Mouse (Mus musculus) midbrain, embryonic 14.5 days (tissue): ENCODE measurements at regions not wholly inside any gene's neighbourhood (a gene's known extent, or its start where the extent isn't known, plus 50 kb on each side); places are given as distances from the start of the nearest gene placed in this dataset.

Experiments
- ATAC-seq: fragments of 200-750 bp; cut with Nextera tagmentation; 2 replicates; pipeline ENCODE4 v1.8.0; 2017; ENCODE audit warnings: moderate number of reproducible peaks, moderate library complexity; ENCODE audit not compliant: low FRiP score, low TSS enrichment
- DNase-seq: peaks from one replicate; pipeline ENCODE4 v3.0.0-alpha.2; 2015
- H3K27ac ChIP-seq: fragments of 300-500 bp; sonication (generic); replicated peaks from 2 replicates; pipeline ENCODE4 v1.5.1; 2014; ENCODE audit warnings: mild to moderate bottlenecking, low read depth, low read length, moderate library complexity
- H3K27me3 ChIP-seq: fragments of 300-500 bp; sonication (generic); 2 replicates; pipeline ENCODE4 v1.6.1; 2014; ENCODE audit warnings: low read length, control low read depth, mixed read lengths; ENCODE audit not compliant: control insufficient read depth, insufficient read depth
- H3K36me3 ChIP-seq: fragments of 300-500 bp; sonication (generic); 2 replicates; pipeline ENCODE4 v1.6.1; 2014; ENCODE audit warnings: low read length, control low read depth; ENCODE audit not compliant: control insufficient read depth, insufficient read depth
- H3K4me1 ChIP-seq: fragments of 300-500 bp; sonication (generic); 2 replicates; pipeline ENCODE4 v1.6.1; 2014; ENCODE audit warnings: mild to moderate bottlenecking, antibody characterized with exemption, low read length, control low read depth; ENCODE audit not compliant: control insufficient read depth, insufficient read depth
- H3K4me2 ChIP-seq: fragments of 300-500 bp; sonication (generic); 2 replicates; pipeline ENCODE4 v1.6.1; 2014; ENCODE audit warnings: mild to moderate bottlenecking, low read length, moderate library complexity
- H3K4me3 ChIP-seq: fragments of 300-500 bp; sonication (generic); replicated peaks from 2 replicates; pipeline ENCODE4 v1.5.1; 2014; ENCODE audit warnings: low read depth, low read length
- H3K9ac ChIP-seq: fragments of 300-500 bp; sonication (generic); replicated peaks from 2 replicates; pipeline ENCODE4 v1.6.1; 2014; ENCODE audit warnings: mild to moderate bottlenecking, low read length, moderate library complexity
- H3K9me3 ChIP-seq: fragments of 300-500 bp; sonication (generic); 2 replicates; pipeline ENCODE4 v1.6.1; 2016; ENCODE audit warnings: low read length, control low read depth, mixed read lengths; ENCODE audit not compliant: control insufficient read depth
- WGBS: fragments of 180-500 bp; shearing (Covaris S2); extraction: QIAGEN DNeasy Blood & Tissue Kit; methylation state at CpG from one replicate; pipeline ENCODE4 v1.1.7; 2014; 5-methylcytosine and 5-hydroxymethylcytosine counted together

GRCm38 (mm10) chr15:59785981-59786380 is 230.4 kb downstream of the 4933412E24Rik start:
- ATAC-seq, result no peak
- no peak overlapping the region for H3K4me2 ChIP-seq
- no peak overlapping the region for H3K4me3 ChIP-seq
- H3K27me3 ChIP-seq, result no peaks in the 10 kb centered on the region
- 91% methylated on average over 5 of the region's 5 CpGs for WGBS
- H3K9me3 ChIP-seq, result no peaks in the 10 kb centered on the region
- no peak overlapping the region for H3K9ac ChIP-seq
- DNase-seq, result no peak
- peaks cover 9% of the 10 kb centered on the region; the same call in 1 of the 2 replicates for H3K4me1 ChIP-seq
- H3K27ac ChIP-seq, result no peak overlapping the region
- no peaks in the 10 kb centered on the region for H3K36me3 ChIP-seq

- peaks cover 9% of the 10 kb centered on the region; the same call in 1 of the 2 replicates for H3K4me1 ChIP-seq
- no peaks in the 10 kb centered on the region for H3K9me3 ChIP-seq
- no peaks in the 10 kb centered on the region for H3K36me3 ChIP-seq
- ATAC-seq (no peak), DNase-seq (peak; percentile 6)
- H3K27me3 ChIP-seq, result no peaks in the 10 kb centered on the region
- no peak overlapping the region for H3K27ac ChIP-seq
- peak overlapping the region; percentile 47; the same call in 1 of the 2 replicates for H3K4me2 ChIP-seq
- WGBS, result 54% methylated on average over 8 of the region's 8 CpGs
- no peak overlapping the region for H3K4me3 ChIP-seq
- no peak overlapping the region; the same call in 1 of the 2 replicates for H3K9ac ChIP-seq
Measured at GRCm38 (mm10) chr15:59784556-59784929, 231.9 kb downstream of the 4933412E24Rik start.

- Histone ChIP-seq H3K36me3 (no peaks in the 10 kb centered on the region), H3K4me3 (peak overlapping the region; percentile 12; the same call in 1 of the 2 replicates), H3K9ac (peak overlapping the region; percentile 26; the same call in 1 of the 2 replicates), H3K4me1 (peaks cover 9% of the 10 kb centered on the region; the same call in 1 of the 2 replicates), H3K27ac (peak overlapping the region; percentile 52), H3K27me3 (no peaks in the 10 kb centered on the region), H3K9me3 (no peaks in the 10 kb centered on the region), H3K4me2 (peak overlapping the region; percentile 47)
- 12% methylated on average over 22 of the region's 22 CpGs for whole genome bisulfite sequencing
- peak; percentile 54 for DNase-seq
- ATAC-seq, result 0 out of 2 replicates have a peak, but pooled peaks have one; percentile 44
Measured at GRCm38 (mm10) chr15:59783782-59784555, 232.4 kb downstream of the 4933412E24Rik start.

GRCm38 (mm10) chr15:59783393-59783781 is 233.0 kb downstream of the 4933412E24Rik start:
- Histone ChIP-seq H3K27me3 (no peaks in the 10 kb centered on the region), H3K27ac (no peak overlapping the region), H3K9ac (peak overlapping the region; percentile 26; the same call in 1 of the 2 replicates), H3K36me3 (no peaks in the 10 kb centered on the region), H3K4me3 (peak overlapping the region; percentile 12; the same call in 1 of the 2 replicates), H3K4me1 (peaks cover 9% of the 10 kb centered on the region; the same call in 1 of the 2 replicates), H3K4me2 (peak overlapping the region; percentile 47), H3K9me3 (no peaks in the 10 kb centered on the region)
- peak; percentile 38; the same call in 1 of the 2 replicates for ATAC-seq
- no peak for DNase-seq
- WGBS, result 4% methylated on average over 6 of the region's 6 CpGs

GRCm38 (mm10) chr15:59780506-59780905 is 235.9 kb downstream of the 4933412E24Rik start:
- Histone ChIP-seq H3K4me2 (no peak overlapping the region), H3K27ac (no peak overlapping the region), H3K9me3 (no peaks in the 10 kb centered on the region), H3K4me3 (no peak overlapping the region), H3K4me1 (peaks cover 9% of the 10 kb centered on the region; the same call in 1 of the 2 replicates), H3K9ac (no peak overlapping the region), H3K36me3 (no peaks in the 10 kb centered on the region), H3K27me3 (no peaks in the 10 kb centered on the region)
- 85% methylated on average over 1 of the region's 1 CpGs for WGBS
- no peak for DNase-seq
- no peak for ATAC-seq

DNA sequence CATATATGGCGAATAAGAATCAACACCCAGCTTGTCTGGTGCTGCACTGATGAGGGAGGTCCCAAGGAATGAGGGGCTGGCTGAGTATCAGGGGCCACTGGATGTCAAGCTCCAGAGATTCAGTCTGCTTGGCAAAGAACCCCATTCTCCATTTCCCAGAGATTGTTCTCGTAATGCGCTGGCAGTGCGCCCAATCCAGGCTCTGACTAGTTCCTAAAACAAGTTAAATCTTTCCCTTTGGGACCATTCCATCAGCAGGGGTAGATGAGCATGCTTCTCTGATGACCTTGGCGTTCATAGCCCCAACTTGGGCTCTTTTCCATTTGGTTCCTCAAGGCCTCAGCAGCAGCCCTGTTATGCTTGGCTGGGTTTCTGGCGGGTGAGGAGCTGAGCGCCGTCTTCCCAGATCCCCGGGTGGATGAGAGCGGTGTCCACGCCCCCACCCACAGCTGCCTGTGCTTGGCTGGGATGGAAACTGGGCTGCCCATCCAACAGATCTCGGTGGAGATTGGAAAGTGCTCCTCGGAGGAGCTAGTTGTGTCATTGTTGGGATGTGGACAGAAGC is 239.0 kb downstream of the 4933412E24Rik start:
- Histone ChIP-seq H3K9me3 (no peaks in the 10 kb centered on the region), H3K27me3 (no peaks in the 10 kb centered on the region), H3K27ac (no peak overlapping the region), H3K36me3 (no peaks in the 10 kb centered on the region), H3K4me2 (no peak overlapping the region), H3K9ac (no peak overlapping the region), H3K4me3 (no peak overlapping the region), H3K4me1 (no peaks in the 10 kb centered on the region)
- ATAC-seq, result no peak
- peak; percentile 5 for DNase-seq
- WGBS, result 82% methylated on average over 13 of the region's 13 CpGs

- no peak overlapping the region for H3K4me3 ChIP-seq
- WGBS, result 91% methylated on average over 3 of the region's 3 CpGs
- no peak overlapping the region for H3K27ac ChIP-seq
- DNase-seq, result no peak
- H3K36me3 ChIP-seq, result no peaks in the 10 kb centered on the region
- no peaks in the 10 kb centered on the region for H3K4me1 ChIP-seq
- no peaks in the 10 kb centered on the region for H3K9me3 ChIP-seq
- no peak overlapping the region for H3K4me2 ChIP-seq
- no peaks in the 10 kb centered on the region for H3K27me3 ChIP-seq
- ATAC-seq, result no peak
- no peak overlapping the region for H3K9ac ChIP-seq
Measured at GRCm38 (mm10) chr15:59775781-59776180, 240.6 kb downstream of the 4933412E24Rik start.

DNA sequence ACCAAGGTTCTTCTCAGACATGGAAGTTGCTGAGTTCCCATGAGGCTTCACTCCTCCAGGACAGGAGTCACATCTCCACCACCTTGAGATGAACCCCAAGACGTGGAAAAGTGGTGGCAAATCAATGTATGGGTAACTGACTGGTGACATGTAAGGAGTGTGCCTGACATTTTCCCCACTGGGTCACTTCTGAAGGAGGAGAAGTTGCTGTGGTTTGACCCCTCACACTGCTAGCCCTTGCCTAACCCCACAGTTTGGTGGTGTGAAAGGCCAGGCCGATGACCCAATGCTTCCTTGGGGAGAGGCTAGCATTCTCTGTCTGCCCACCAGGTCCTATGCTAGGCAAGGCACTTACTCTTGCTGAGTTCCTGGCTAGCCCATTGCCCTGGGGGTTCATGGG is 242.4 kb downstream of the 4933412E24Rik start:
- no peak for DNase-seq
- no peaks in the 10 kb centered on the region for H3K36me3 ChIP-seq
- no peaks in the 10 kb centered on the region for H3K4me1 ChIP-seq
- no peak for ATAC-seq
- H3K4me2 ChIP-seq, result no peak overlapping the region
- no peak overlapping the region for H3K4me3 ChIP-seq
- no peak overlapping the region for H3K9ac ChIP-seq
- no peaks in the 10 kb centered on the region for H3K27me3 ChIP-seq
- no peaks in the 10 kb centered on the region for H3K9me3 ChIP-seq
- no peak overlapping the region for H3K27ac ChIP-seq
- 87% methylated on average over 2 of the region's 2 CpGs for WGBS
